ENCODE assay signal across 13 mouse cellular contexts in genomic region chrX:118356888-118357287, GRCm38 (mm10).
"Had no signal": no experiment of that assay in that cellular context is flagged by ENCODE, and none has a peak within 500 bp of the region (broad histone marks: within the 10 kb centered on the region; RNA-seq: fewer than 3 reads in every experiment).

No protein-coding gene starts in this region.

- DNase-seq: kidney, adult 11 months; kidney, adult 8-10 months; kidney, postnatal 10 days; kidney, postnatal 36 days; layer of hippocampus, postnatal 36 days; liver, embryonic 13.5 days; lung, adult 2 months; lung, postnatal 14 days; lung, postnatal 4 days; midbrain, embryonic 14.5 days; thymus, adult 2 months; thymus, postnatal 14 days; thymus, postnatal 4 days had no signal
